ENCODE assay signal across 14 mouse cellular contexts in the genomic region with DNA sequence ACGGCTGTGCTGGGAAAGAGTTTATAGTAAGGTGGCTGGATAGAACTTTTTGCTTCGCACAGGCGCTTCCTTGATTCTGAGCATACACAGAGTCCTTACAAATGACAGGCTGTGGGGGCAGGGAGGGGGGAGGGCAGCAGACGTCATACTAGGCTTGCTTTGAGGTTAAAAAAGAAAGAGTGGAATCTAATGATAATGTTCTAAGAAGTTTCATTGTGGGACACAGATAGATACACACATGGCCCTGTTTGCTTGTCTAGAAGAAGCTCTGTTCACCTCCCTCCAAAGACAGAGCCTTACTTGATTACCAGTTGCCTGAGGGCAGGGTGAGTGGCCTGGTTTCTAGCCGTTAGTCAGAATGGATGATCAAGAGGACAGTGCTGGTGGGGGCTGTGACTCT. TPM values are rescaled to one million over a fixed set of nuclear protein-coding genes. Genes with fewer than 3 reads are reported as not detected.
"Had no signal": no experiment of that assay in that cellular context is flagged by ENCODE, and none has a peak within 500 bp of the region (broad histone marks: within the 10 kb centered on the region; RNA-seq: fewer than 3 reads in every experiment).

No protein-coding gene starts in this region.

- H3K4me2 ChIP-seq: limb, embryonic 15.5 days; midbrain, embryonic 15.5 days; neural tube, embryonic 13.5 days had no signal

- DNase-seq: layer of hippocampus, adult 9-11 months; layer of hippocampus, postnatal 36 days; lung, adult 18-20 months; right cerebral cortex, postnatal 14 days; thymus, postnatal 36 days had no signal

- H3K27me3 ChIP-seq: limb, embryonic 15.5 days; midbrain, embryonic 15.5 days; neural tube, embryonic 13.5 days had no signal

- H3K4me1 ChIP-seq: limb, embryonic 15.5 days; midbrain, embryonic 10.5 days; midbrain, embryonic 15.5 days; neural tube, embryonic 13.5 days had no signal

- H3K27ac ChIP-seq: limb, embryonic 15.5 days; midbrain, embryonic 10.5 days; midbrain, embryonic 15.5 days; neural tube, embryonic 13.5 days had no signal

- H3K36me3 ChIP-seq: limb, embryonic 15.5 days; midbrain, embryonic 15.5 days; neural tube, embryonic 13.5 days had no signal

- H3K9ac ChIP-seq: limb, embryonic 15.5 days; midbrain, embryonic 15.5 days; neural tube, embryonic 13.5 days had no signal

- H3K9me3 ChIP-seq: limb, embryonic 15.5 days; midbrain, embryonic 10.5 days; midbrain, embryonic 15.5 days; neural tube, embryonic 13.5 days had no signal

- H3K4me3 ChIP-seq: limb, embryonic 15.5 days; midbrain, embryonic 10.5 days; midbrain, embryonic 15.5 days; neural tube, embryonic 13.5 days had no signal

- ATAC-seq: intestine, embryonic 16.5 days; midbrain, embryonic 15.5 days had no signal

RNA-seq across cellular contexts. Expression of gene Stoml3, which starts 24.6 kb away (rescaled TPM):
- polyA plus RNA-seq: intestine, embryonic 16.5 days; limb, embryonic 11.5 days; lung, embryonic 16.5 days; midbrain, embryonic 10.5 days; midbrain, embryonic 15.5 days; neural tube, embryonic 13.5 days; spleen, adult 2 months; thymus, postnatal 0 days had no signal
